Mouse (Mus musculus) frontal cortex, adult 2 months (tissue): ENCODE results near the gene Ckap2. TPM values are rescaled to one million over a fixed set of nuclear protein-coding genes. Genes with fewer than 3 reads are reported as not detected.
A peak's percentile ranks its signal among the peaks of the same experiment; 100 is the strongest.

Source experiments
- DNase-seq, 2 experiments: peaks; one replicate each; pipeline ENCODE4 v3.0.0; 2022; ENCODE audit warnings: low spot score in 1 of 2; ENCODE audit errors: extremely low spot score in 1 of 2
- polyA plus RNA-seq: library from polyadenylated mRNA; depleted of rRNA; stranded (reverse); fragments of >200 nt; gene quantifications from 2 replicates; pipeline ENCODE4 v1.2.3, GENCODE M21; 2012; rRNA removed

Gene Ckap2
- 1.2 and 1.5 TPM in 2 replicates for polyA plus RNA-seq

DNA sequence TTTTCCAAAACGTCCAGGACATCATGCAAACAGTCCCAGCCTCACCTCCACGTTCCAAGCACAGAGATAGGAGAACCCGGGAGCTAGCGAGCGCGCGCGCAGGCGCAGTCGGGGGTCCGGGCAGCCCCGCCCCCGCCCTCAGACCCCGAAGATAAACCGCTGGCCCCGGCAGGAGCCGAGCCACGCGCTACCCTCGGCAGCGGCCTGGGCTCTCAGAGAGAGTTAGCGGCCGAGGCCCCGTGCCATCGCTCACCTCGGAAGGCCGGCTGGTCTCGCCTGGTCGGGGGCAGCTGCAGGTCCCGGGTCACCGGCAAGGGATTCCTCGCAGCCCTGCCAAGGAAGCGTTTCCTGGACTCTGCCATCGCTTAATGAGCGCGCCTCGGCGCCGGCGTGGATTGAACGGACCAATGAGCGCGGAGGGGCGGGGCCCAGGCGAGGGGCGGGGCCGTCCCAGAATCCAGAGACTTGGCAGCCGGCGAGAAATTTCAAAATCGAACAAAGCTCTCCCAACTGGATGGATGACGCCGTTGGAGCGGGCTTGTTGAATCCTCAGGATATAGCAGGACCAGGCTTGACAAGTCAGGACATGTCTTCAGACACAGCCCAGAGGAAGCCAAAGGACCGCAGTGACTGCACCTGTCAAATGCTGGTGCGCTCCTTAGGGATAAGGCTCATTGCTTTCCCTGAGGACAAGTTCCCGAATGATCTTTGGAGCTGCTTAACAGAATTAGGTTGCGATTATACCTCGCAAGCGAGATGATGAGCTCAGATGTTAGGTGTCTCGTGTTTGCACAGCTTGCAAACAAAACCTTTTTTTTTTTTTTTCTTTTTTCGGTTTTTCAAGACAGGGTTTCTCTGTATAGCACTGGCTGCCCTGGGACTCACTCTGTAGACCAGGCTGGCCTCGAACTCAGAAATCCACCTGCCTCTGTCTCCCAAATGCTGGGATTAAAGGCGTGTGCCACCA is at the start of gene Ckap2:
Gene Ckap2 (minus strand): TSS at position 389 of the 967 bp plus-strand sequence.
- peak; percentile 53 to 83 for DNase-seq

DNA sequence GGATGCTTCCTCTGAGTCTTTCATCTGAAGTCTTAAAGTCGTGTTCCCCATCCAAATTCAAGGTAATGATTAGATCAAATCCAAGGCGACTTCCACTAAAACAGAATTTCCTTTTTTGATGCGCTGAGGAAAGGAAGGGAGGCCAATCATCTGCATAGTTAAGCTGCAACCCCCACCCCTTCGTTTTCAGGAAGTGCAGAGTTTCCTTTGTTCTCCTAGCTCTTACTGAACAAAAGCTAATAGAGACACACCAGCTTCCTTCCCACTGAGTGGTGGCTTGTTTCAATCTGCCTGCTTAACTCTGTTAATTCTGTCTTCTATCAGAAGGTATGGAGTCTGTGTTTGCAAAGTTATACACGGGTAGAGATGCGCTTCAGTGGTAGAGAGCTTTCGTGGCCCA is 43.0 kb upstream of the Ckap2 start:
- no peak for DNase-seq

DNA sequence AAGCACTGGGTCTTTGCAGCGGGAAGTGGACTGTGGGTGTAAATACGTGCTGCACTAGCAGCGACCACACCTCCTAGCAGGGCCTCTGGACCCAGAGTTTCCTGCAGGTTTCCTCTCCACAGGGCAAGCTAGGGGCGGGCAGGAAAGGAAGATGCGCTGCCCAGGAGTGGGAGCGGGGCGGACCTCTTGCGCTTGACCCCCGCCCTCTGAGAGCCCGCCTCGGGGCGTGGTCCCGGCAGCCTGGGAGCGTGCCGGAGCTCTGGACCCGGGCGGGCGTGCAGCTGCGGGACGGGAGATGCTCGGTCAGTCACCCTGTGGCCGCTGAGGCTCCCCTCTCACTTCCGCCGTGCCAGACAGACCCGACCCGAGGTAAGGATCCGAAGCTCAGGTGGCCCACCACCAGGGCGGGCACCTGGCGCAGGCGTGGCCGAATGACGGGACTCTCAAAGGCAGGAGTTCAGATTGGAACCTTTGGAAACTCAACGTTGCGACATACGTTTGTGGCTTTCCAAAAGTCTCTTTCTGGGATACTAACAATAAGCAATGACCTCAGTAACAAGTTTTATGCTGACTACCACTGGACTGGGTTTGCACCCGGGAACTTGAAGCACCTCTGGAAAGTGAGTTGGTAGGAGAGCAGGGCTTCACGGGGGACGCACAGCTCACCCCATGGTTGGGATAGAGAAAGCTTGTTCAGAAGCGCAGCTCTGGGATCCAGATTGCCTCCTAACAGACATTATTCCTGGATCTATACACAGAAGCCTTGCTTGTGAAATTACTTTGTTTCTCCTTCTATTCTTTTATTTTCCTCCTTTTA is 41.6 kb upstream of the Ckap2 start, which contains the start of gene Thsd1:
Gene Thsd1 (plus strand): TSS at position 253 of the 817 bp plus-strand sequence.
- DNase-seq, result no peak

DNA sequence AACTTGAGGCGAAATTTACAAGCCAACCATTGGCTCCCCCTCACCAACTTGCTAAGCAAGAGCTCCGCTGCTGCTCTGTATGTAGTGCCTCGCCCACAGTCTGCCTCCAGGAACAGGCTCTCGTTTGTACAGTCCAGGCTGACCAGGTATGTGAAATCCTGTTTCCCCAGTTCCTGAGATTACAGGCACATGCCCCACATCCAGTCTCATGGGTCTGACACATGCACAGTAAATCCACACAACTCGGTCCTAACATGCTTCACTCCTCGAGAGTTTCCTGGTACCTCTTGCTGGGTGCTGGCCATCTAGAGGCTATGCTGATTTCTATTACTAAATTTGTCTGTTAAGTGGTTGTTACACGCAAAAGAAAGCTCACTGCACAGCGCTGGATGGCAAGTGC is 40.7 kb upstream of the Ckap2 start:
- no peak for DNase-seq

DNA sequence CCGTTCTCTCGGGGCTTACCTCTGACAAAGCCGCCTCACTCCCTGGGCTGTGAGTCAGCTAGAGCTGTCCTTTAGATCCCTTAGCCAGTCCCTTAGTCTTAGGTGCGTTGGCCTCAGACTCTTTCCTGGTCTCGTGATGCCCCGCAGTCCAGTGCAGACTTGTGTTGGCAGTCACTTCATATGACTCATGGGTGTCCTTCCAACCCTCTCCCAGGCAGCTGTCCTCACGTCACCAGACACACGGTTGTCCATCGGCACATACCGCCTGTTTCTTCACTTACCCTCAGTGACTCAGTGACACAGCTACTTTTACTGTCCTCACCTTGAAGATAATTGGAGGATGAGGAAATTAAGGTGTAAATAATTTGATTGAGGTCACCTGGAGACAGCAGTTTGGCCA is 29.2 kb upstream of the Ckap2 start:
- DNase-seq, result no peak

DNA sequence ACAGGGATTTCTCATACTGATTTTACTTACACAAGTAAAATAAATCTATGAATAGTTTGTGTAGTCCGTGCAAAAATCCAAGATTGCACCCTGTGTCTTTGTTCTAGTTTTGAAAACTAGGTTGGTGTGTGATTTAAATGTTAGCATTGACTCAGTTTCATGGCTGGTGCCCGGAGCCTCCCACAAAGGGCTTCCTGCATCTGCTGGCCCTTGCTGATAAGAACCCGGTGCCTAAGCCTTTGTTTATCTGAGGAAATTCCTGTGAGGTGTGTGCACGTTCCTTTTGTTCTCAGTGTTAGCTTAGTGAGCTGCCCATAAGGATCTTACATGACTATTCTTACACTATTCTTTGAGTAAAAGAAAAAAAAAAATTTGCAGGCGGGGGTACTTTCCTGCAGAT is 23.4 kb upstream of the Ckap2 start:
- DNase-seq, result no peak

DNA sequence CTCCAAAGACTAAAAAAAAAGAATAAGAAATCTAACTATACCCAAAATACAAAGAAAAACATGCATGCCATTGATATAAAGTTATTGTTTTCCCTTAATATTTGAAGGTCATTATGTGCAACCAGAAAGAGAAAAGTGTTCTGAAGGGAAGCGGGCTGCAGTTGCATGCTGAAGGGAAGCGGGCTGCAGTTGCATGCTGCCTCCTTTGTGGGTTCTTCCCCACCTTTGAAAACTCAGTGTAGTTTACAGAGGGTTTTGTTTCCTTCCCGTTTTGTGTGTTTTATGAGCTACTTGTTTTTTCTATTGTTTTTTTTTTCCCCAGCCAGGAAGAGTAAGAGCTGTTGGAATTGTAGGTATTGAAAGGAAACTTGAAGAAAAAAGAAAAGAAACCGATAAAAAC is 21.9 kb upstream of the Ckap2 start:
- no peak for DNase-seq

DNA sequence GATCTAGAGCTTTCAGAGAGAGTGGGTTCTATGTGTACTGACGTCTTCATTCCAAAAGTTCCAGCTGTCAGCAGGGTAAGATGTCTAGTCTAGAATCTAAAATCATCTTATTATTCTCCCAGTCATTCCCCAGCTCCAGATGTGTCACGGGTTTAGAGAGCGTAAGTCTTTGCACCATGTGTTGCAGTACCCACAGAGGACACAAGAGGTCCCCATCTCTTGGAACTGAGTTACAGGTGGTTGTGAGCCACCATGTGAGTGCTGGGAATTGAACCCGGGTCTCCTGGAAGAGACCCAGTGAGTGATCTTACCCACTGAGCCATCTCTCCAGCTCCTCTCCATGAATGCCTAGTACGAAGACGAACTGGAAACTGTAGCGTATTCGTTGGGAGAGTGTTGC is 13.9 kb upstream of the Ckap2 start:
- DNase-seq, result no peak

DNA sequence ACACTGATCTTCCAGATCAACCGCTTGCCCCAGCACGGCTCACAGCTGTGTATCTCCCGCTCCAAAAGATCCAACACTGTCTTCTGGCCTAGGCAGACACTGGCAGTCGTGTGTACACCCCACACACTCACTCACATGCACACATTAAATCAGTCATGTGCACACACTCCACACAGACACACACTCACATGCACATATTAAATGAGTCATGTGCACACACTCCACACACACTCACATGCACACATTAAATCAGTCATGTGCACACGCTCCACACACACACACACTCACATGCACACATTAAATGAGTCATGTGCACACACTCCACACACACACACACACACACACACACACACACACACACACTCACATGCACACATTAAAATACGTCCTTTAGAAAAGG is 12.3 kb upstream of the Ckap2 start:
- DNase-seq, result no peak

DNA sequence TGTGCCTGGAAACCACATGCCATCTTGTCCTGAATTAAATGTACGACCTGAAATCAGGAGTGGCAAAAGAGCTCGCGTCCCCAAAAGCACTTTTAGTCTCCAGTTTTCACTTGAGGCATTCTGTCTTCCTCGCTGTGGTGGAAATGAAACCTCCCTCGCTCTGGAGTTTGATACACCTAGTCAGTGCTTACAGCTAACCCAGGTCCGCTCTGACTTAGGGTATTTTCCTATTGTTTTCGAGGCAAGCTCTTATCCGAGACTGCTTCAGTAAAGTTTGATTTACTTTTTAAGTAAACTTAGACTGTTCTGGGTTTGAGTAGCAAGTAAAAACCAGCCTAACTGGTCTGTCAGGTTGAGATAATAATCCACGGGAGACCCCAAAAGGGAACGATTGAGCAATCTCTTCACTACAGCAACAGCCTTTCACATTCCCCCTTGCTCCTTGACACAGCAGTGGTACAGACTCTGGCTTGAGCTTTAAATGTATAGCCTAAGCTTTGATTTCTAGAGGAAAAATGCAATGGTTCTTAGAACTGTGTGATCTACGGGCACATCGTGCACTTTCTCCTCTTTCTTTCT is 7.9 kb upstream of the Ckap2 start:
- peak in 1 of 2 experiments; percentile 33 for DNase-seq

DNA sequence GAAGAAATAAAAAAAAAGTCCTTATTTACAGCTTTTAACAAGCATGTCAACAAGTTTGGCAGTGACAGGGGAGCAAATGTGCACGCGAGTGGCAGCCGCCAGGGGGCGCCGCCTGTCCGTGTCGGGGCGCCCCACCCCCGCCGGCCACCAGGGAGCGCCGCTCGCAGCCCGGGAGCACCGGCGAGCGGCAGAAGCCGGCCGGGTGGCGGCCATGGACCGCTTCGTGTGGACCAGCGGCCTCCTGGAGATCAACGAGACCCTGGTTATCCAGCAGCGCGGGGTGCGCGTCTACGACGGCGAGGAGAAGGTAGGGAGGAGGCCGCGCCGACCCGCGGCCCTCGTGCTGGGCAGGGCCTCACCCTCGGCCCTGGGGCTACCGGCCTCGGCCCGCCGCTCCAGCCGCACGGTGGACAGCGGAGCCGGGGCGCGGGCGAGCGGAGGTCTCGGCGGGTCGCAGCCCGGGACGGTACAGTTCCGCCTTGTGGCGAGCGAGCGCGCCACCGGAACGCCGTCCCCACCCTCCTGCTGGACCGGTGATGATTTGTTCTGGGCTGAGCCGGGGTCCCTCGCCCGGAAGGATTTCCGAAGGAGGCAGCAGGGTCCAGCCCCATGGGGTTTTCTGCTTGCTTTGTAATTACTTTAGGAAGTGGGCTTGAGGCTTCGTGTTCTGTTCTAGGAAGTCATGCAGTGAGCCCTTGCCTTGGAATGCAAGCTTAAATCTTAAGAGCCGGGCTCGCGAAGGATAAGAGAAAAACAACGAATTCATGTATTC is 7.2 kb upstream of the Ckap2 start, which contains the start of gene Vps36:
Gene Vps36 (plus strand): TSS at position 150 of the 772 bp plus-strand sequence.
- peak; percentile 47 to 90 for DNase-seq

DNA sequence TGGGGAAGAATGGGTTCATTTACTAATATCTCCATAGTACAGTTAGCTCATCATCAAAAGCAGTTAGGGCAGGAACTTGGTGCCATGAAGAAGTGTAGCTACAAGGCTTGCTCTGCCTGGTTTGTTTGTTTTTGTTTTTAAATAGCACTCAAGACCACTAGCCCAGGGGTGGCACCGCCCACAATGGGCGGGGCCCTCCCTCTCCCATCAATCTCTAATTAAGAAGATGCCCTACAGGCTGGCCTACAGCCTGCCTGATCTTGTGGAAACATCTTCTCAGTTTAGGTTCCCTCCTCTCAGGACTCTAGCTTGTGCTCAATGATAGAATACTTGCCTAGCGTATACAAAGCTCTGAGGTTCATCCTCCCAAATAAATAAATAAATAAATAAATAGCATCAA is 735 bp downstream of the Ckap2 start:
- DNase-seq, result no peak

DNA sequence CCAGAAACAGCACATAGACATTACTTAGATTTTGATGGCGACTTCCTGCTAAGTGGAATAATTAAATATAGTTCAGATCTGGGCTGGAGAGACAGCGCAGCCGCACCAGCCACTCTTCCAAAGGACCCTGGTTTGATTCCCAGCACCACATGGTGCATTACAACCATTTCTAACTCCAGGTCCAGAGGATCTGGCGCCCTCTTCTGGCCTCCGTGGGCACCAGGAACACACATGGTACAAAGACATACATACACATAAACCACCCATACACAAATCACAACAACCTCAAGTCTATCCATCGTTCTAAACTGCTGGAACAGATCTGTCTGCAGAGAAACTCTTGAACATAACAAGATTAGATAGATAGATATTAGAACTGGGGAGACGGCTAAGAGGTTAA is 9.7 kb downstream of the Ckap2 start:
- no peak for DNase-seq

DNA sequence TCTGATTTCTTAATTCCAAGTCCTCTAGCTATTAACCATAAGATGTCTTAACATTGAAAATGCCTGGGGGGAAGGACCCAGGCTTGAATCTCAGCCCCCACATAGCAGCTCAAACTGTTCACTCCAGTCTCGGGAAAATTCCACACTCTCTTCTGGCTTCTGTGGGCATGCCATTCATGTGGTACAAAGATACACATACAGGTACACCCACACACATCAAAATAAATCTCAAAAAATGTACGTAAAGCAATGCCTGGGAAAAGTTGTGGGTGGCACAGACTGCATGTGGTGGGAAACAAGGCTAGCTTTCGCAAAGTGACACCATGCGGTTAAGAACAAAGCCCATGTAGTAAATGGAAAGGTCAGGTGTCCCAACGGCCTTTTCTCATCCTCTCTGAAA is 16.5 kb downstream of the Ckap2 start:
- peak; percentile 37 to 39 for DNase-seq

DNA sequence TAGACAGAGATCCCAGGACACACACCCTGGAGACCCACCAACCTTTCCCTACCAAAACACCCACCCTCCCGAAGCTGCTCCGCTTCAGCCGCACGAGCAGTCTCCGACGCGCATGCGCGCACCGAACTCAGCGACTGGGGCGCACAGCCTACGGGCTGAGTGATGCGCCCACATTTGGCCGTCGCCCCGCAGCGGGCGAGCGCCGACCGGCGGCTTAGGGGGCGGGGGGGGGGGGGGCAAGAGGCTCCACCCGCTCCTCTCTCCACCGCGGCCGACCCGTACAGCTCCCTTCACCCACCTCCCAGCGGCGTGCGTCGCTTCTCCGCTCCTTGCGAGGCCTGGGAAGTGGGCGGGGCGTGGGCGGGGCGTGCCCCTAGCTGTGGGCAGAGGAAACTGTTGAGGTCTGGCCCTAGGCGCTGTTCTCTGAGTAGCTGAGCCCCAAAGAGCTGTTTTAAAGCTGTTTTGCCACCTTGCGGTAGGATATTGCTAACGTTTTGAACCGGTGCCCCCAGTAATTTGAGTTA is 19.5 kb downstream of the Ckap2 start, which contains the start of gene Nek3:
Gene Nek3 (minus strand): TSS at position 356 of the 524 bp plus-strand sequence.
- peak; percentile 51 to 81 for DNase-seq

DNA sequence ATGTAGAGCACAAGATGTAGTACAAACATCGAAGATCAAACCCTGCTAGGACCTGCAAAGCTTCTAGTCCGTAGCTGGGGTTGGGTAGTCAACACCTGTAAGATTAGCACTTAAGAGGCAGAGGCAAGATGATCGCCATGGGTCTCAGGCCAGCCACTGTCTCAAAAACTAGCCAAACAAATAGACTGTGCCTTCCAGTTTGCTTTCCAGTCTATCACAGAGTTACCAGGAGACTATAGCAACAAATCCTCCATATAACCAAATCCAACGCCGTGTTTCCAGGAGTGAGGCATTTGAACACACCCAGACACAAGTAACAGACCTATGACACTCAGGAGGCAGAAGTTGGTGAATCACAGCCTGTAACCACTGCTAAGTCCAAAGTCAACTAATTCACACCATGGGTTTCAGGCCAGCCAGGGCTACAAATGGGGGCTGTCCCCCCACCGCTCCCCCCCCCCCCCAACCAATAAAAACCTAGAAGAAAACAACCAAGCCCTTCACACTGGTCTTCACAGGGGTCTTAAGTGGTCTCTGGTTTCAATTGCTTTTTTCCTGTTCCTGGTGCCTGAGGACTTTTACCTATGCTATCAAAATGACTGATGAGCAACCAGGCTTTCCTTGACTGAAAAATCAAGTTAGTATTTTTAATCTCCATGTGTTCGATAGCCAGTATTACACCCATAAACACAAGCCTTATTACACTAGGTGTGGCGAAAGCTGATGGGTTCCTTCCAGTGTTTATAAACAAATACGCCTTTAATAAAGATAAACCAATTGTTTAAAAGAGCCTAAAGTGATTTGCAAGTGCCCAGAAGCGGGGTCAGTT is 20.2 kb downstream of the Ckap2 start:
- no peak for DNase-seq

DNA sequence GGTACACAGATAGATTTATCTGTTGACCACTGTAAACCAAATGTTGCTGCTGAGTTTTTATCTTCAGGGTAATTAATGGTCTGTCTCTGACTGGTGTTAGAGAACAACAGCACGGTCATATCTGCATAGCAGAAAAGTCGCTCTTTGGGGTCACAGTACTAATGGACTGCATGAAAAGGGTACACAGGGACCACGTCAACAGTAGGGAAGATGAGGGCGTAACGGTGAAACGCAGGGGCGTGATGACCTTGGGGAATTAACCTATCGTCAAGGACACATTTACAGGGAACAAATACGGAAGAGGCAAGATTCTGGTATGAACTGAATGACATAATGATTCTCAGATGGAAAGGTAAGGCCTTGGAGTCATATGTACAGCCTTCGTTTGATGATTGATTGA is 21.2 kb downstream of the Ckap2 start:
- DNase-seq, result no peak

DNA sequence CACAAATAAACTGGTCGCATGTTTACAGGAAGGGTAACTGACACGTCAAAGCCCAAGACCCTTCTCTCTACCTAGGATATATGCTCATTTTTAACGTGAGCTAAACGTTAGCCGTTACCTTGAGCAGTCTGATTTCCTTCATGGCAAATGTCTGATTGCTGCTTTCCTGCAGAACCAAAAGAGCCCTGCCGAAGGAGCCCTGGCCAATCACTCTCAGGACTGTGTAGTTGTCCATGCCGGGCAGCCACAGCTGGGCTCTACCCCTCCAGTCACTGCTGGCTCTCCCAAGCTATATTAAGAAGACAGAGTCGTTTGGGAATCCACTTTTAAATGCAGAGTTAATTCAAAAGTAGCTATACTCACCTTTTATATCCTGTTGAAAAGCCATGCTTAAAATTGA is 23.4 kb downstream of the Ckap2 start:
- DNase-seq, result no peak

DNA sequence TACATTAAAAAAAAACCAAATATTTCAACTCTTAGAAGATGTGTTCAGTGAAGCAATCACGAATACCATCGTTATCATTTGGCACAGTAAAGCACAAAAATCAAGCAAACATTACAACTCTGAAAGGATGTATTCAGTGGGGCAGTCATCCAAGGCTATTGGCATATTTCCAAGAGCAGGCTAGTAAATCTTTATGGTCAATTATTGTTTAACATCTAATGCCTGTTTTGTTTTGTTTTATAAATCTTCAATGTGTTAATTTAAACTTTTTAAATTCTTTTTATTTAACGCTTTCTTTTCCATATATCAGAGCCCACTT is 35.3 kb downstream of the Ckap2 start:
- no peak for DNase-seq
